Mouse (Mus musculus) liver, embryonic 13.5 days (tissue): Measurements from ENCODE around the gene Il1r2. TPM values are rescaled to one million over a fixed set of nuclear protein-coding genes. Genes with fewer than 3 reads are reported as not detected.
A peak's percentile ranks its signal among the peaks of the same experiment; 100 is the strongest.

ENCODE experiments used
- ATAC-seq: fragments of 200-750 bp; cut with Nextera tagmentation; 2 replicates; pipeline ENCODE4 v1.8.0; 2017; ENCODE audit warnings: low read depth, mild to moderate bottlenecking, moderate number of reproducible peaks, moderate library complexity
- DNase-seq: peaks from one replicate; pipeline ENCODE4 v3.0.0; 2022
- H3K27ac ChIP-seq: fragments of 300-500 bp; sonication (generic); 2 replicates; pipeline ENCODE4 v1.5.1; 2015; ENCODE audit warnings: moderate library complexity, mild to moderate bottlenecking, inconsistent platforms
- H3K27me3 ChIP-seq: fragments of 300-500 bp; sonication (generic); 2 replicates; pipeline ENCODE4 v1.6.1; 2015; ENCODE audit warnings: mild to moderate bottlenecking, inconsistent platforms
- H3K36me3 ChIP-seq: fragments of 300-500 bp; sonication (generic); 2 replicates; pipeline ENCODE4 v1.6.1; 2015; ENCODE audit warnings: mild to moderate bottlenecking, inconsistent platforms
- H3K4me1 ChIP-seq: fragments of 300-500 bp; sonication (generic); replicated peaks from 2 replicates; pipeline ENCODE4 v1.6.1; 2015; ENCODE audit warnings: inconsistent platforms
- H3K4me2 ChIP-seq: fragments of 300-500 bp; sonication (generic); 2 replicates; pipeline ENCODE4 v1.6.1; 2015; ENCODE audit warnings: inconsistent platforms, mild to moderate bottlenecking, moderate library complexity
- H3K4me3 ChIP-seq: fragments of 300-500 bp; sonication (generic); replicated peaks from 2 replicates; pipeline ENCODE4 v1.5.1; 2015; ENCODE audit warnings: mild to moderate bottlenecking, inconsistent platforms
- H3K9ac ChIP-seq: fragments of 300-500 bp; sonication (generic); 2 replicates; pipeline ENCODE4 v1.6.1; 2015; ENCODE audit warnings: mild to moderate bottlenecking, inconsistent platforms
- H3K9me3 ChIP-seq: fragments of 300-500 bp; sonication (generic); replicated peaks from 2 replicates; pipeline ENCODE4 v1.6.1; 2016; ENCODE audit warnings: inconsistent platforms
- WGBS: fragments of 180-500 bp; shearing (Covaris S2); methylation state at CpG from one replicate; pipeline ENCODE4 v1.1.7; 2015; ENCODE audit not compliant: insufficient replicate concordance; 5-methylcytosine and 5-hydroxymethylcytosine counted together
- polyA plus RNA-seq: library from polyadenylated mRNA; unstranded; fragments of >200 nt; fragmentation: Nextera tagmentation; extraction: Ambion mirVana; gene quantifications from 2 replicates; pipeline ENCODE4 v1.2.1, GENCODE M21; 2015

The Il1r2 gene
- polyA plus RNA-seq, 1 experiment from 2014 or later: 0.73 TPM

GRCm38 (mm10) chr1:40133567-40133966 lies 59.7 kb downstream of the Il1r2 start:
- no peak for ATAC-seq
- Histone ChIP-seq H3K9me3 (no peaks in the 10 kb centered on the region), H3K9ac (no peak overlapping the region), H3K36me3 (no peaks in the 10 kb centered on the region), H3K4me1 (no peaks in the 10 kb centered on the region), H3K4me2 (no peak overlapping the region), H3K4me3 (no peak overlapping the region), H3K27ac (no peak overlapping the region), H3K27me3 (no peaks in the 10 kb centered on the region)
- 52% methylated on average over 3 of the region's 3 CpGs for WGBS
- no peak for DNase-seq

- H3K9ac ChIP-seq: no peak overlapping the region
- no peak overlapping the region for H3K27ac ChIP-seq
- no peak overlapping the region for H3K4me3 ChIP-seq
- no peaks in the 10 kb centered on the region for H3K36me3 ChIP-seq
- DNase-seq (no peak), ATAC-seq (no peak)
- no peaks in the 10 kb centered on the region for H3K27me3 ChIP-seq
- no peaks in the 10 kb centered on the region for H3K9me3 ChIP-seq
- 68% methylated on average over 14 of the region's 14 CpGs for WGBS
- no peaks in the 10 kb centered on the region for H3K4me1 ChIP-seq
- no peak overlapping the region for H3K4me2 ChIP-seq
These were observed 66.1 kb downstream of the Il1r2 start for GRCm38 (mm10) chr1:40139798-40140532.

GRCm38 (mm10) chr1:40156096-40156495 lies 82.2 kb downstream of the Il1r2 start:
- no peak for ATAC-seq
- 56% methylated on average over 6 of the region's 6 CpGs for WGBS
- H3K4me2 ChIP-seq: no peak overlapping the region
- no peak for DNase-seq
- no peaks in the 10 kb centered on the region for H3K36me3 ChIP-seq
- no peaks in the 10 kb centered on the region for H3K27me3 ChIP-seq
- no peaks in the 10 kb centered on the region for H3K4me1 ChIP-seq
- no peaks in the 10 kb centered on the region for H3K9me3 ChIP-seq
- no peak overlapping the region for H3K9ac ChIP-seq
- no peak overlapping the region for H3K4me3 ChIP-seq
- H3K27ac ChIP-seq: no peak overlapping the region

GRCm38 (mm10) chr1:40163329-40163917 lies 89.5 kb downstream of the Il1r2 start:
- Histone ChIP-seq H3K27ac (peak overlapping the region; percentile 43), H3K4me3 (no peak overlapping the region), H3K9ac (no peak overlapping the region), H3K9me3 (no peaks in the 10 kb centered on the region), H3K4me2 (no peak overlapping the region), H3K4me1 (no peaks in the 10 kb centered on the region; the same call in 1 of the 2 replicates), H3K36me3 (no peaks in the 10 kb centered on the region), H3K27me3 (no peaks in the 10 kb centered on the region)
- 68% methylated on average over 4 of the region's 4 CpGs for WGBS
- DNase-seq (no peak), ATAC-seq (peak; percentile 42)

- no peaks in the 10 kb centered on the region; the same call in 1 of the 2 replicates for H3K4me1 ChIP-seq
- DNase-seq: no peak
- H3K4me3 ChIP-seq: no peak overlapping the region
- H3K27ac ChIP-seq: no peak overlapping the region
- H3K9me3 ChIP-seq: no peaks in the 10 kb centered on the region
- H3K9ac ChIP-seq: no peak overlapping the region
- no peak overlapping the region for H3K4me2 ChIP-seq
- H3K36me3 ChIP-seq: no peaks in the 10 kb centered on the region
- no peak for ATAC-seq
- no peaks in the 10 kb centered on the region for H3K27me3 ChIP-seq
- 57% methylated on average over 4 of the region's 4 CpGs for WGBS
These were observed 90.5 kb downstream of the Il1r2 start for GRCm38 (mm10) chr1:40164331-40164730.

- peak; percentile 83 for ATAC-seq
- Histone ChIP-seq H3K9me3 (no peaks in the 10 kb centered on the region), H3K27me3 (no peaks in the 10 kb centered on the region), H3K9ac (no peak overlapping the region), H3K36me3 (no peaks in the 10 kb centered on the region), H3K27ac (no peak overlapping the region), H3K4me1 (no peaks in the 10 kb centered on the region; the same call in 1 of the 2 replicates), H3K4me3 (no peak overlapping the region), H3K4me2 (no peak overlapping the region)
- peak; percentile 3 for DNase-seq
- WGBS: 65% methylated on average over 8 of the region's 8 CpGs
These were observed 93.7 kb downstream of the Il1r2 start for GRCm38 (mm10) chr1:40167585-40167984.

- Histone ChIP-seq H3K27me3 (no peaks in the 10 kb centered on the region), H3K9me3 (no peaks in the 10 kb centered on the region), H3K4me3 (no peak overlapping the region), H3K9ac (no peak overlapping the region), H3K4me2 (no peak overlapping the region), H3K36me3 (no peaks in the 10 kb centered on the region), H3K27ac (no peak overlapping the region), H3K4me1 (no peaks in the 10 kb centered on the region; the same call in 1 of the 2 replicates)
- ATAC-seq: no peak
- WGBS: 63% methylated on average over 5 of the region's 5 CpGs
- DNase-seq: no peak
These were observed 98.0 kb downstream of the Il1r2 start for GRCm38 (mm10) chr1:40171878-40172277.

- 68% methylated on average over 3 of the region's 3 CpGs for WGBS
- no peaks in the 10 kb centered on the region; the same call in 1 of the 2 replicates for H3K4me1 ChIP-seq
- ATAC-seq (no peak), DNase-seq (no peak)
- peak overlapping the region; percentile 16 for H3K27ac ChIP-seq
- no peaks in the 10 kb centered on the region for H3K36me3 ChIP-seq
- H3K9ac ChIP-seq: no peak overlapping the region
- no peak overlapping the region for H3K4me3 ChIP-seq
- H3K9me3 ChIP-seq: no peaks in the 10 kb centered on the region
- no peaks in the 10 kb centered on the region for H3K27me3 ChIP-seq
- no peak overlapping the region for H3K4me2 ChIP-seq
These were observed 100.3 kb downstream of the Il1r2 start for GRCm38 (mm10) chr1:40174146-40174545.

Other genes starting within 250 kb of the Il1r2 start
- 3.5 and 3.8 TPM in 2 replicates for gene Map4k4, start 173.2 kb upstream of the Il1r2 start, polyA plus RNA-seq
- 9.2 and 12.3 TPM in 2 replicates for gene Il1r1, start 151.0 kb downstream of the Il1r2 start, polyA plus RNA-seq